Mouse (Mus musculus) liver, embryonic 13.5 days (tissue): ENCODE measurements around the gene Paxbp1. TPM values are rescaled to one million over a fixed set of nuclear protein-coding genes. Genes with fewer than 3 reads are reported as not detected.

Experiments used
- ATAC-seq: fragments of 200-750 bp; cut with Nextera tagmentation; 2 replicates; pipeline ENCODE4 v1.8.0; 2017; ENCODE audit warnings: low read depth, mild to moderate bottlenecking, moderate number of reproducible peaks, moderate library complexity
- DNase-seq: peaks from one replicate; pipeline ENCODE4 v3.0.0; 2022
- H3K27ac ChIP-seq: fragments of 300-500 bp; sonication (generic); 2 replicates; pipeline ENCODE4 v1.5.1; 2015; ENCODE audit warnings: moderate library complexity, mild to moderate bottlenecking, inconsistent platforms
- H3K27me3 ChIP-seq: fragments of 300-500 bp; sonication (generic); 2 replicates; pipeline ENCODE4 v1.6.1; 2015; ENCODE audit warnings: mild to moderate bottlenecking, inconsistent platforms
- H3K36me3 ChIP-seq: fragments of 300-500 bp; sonication (generic); 2 replicates; pipeline ENCODE4 v1.6.1; 2015; ENCODE audit warnings: mild to moderate bottlenecking, inconsistent platforms
- H3K4me1 ChIP-seq: fragments of 300-500 bp; sonication (generic); replicated peaks from 2 replicates; pipeline ENCODE4 v1.6.1; 2015; ENCODE audit warnings: inconsistent platforms
- H3K4me2 ChIP-seq: fragments of 300-500 bp; sonication (generic); 2 replicates; pipeline ENCODE4 v1.6.1; 2015; ENCODE audit warnings: inconsistent platforms, mild to moderate bottlenecking, moderate library complexity
- H3K4me3 ChIP-seq: fragments of 300-500 bp; sonication (generic); replicated peaks from 2 replicates; pipeline ENCODE4 v1.5.1; 2015; ENCODE audit warnings: mild to moderate bottlenecking, inconsistent platforms
- H3K9ac ChIP-seq: fragments of 300-500 bp; sonication (generic); 2 replicates; pipeline ENCODE4 v1.6.1; 2015; ENCODE audit warnings: mild to moderate bottlenecking, inconsistent platforms
- H3K9me3 ChIP-seq: fragments of 300-500 bp; sonication (generic); replicated peaks from 2 replicates; pipeline ENCODE4 v1.6.1; 2016; ENCODE audit warnings: inconsistent platforms
- WGBS: fragments of 180-500 bp; shearing (Covaris S2); methylation state at CpG from one replicate; pipeline ENCODE4 v1.1.7; 2015; ENCODE audit not compliant: insufficient replicate concordance; 5-methylcytosine and 5-hydroxymethylcytosine counted together
- polyA plus RNA-seq: library from polyadenylated mRNA; unstranded; fragments of >200 nt; fragmentation: Nextera tagmentation; extraction: Ambion mirVana; gene quantifications from 2 replicates; pipeline ENCODE4 v1.2.1, GENCODE M21; 2015

Paxbp1 gene
- polyA plus RNA-seq, 1 experiment from 2014 or later = 15.8 TPM

DNA sequence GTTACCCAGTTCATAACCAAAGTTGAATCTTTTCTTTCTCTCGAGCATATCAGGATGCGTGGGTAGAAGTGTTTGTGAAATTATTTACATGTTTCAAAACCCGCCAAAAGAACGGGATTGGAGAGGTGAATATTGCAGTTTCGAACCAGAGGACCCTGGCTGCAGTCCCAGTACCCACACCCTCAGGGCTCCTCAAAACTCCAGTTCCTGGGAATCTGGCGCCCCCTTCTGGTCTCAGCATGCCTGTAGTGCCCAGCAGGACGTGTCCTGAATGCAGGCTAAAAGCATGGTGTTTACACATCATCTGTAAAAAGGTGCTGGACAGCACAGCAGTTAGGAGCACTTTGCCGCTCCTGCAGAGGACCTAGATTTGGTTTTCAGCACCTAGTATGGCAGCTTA lies 1.2 kb upstream of the Paxbp1 start:
- no peak overlapping the region for H3K9ac ChIP-seq
- WGBS = 58% methylated on average over 8 of the region's 8 CpGs
- peak overlapping the region; percentile 89 for H3K4me2 ChIP-seq
- peaks cover 3% of the 10 kb centered on the region; the same call in 1 of the 2 replicates for H3K27me3 ChIP-seq
- peaks cover 11% of the 10 kb centered on the region for H3K36me3 ChIP-seq
- peak overlapping the region; percentile 99 for H3K4me3 ChIP-seq
- H3K4me1 ChIP-seq = peaks cover 32% of the 10 kb centered on the region
- peak overlapping the region; percentile 93; the same call in 1 of the 2 replicates for H3K27ac ChIP-seq
- ATAC-seq (no peak), DNase-seq (peak; percentile 48)
- no peaks in the 10 kb centered on the region for H3K9me3 ChIP-seq

DNA sequence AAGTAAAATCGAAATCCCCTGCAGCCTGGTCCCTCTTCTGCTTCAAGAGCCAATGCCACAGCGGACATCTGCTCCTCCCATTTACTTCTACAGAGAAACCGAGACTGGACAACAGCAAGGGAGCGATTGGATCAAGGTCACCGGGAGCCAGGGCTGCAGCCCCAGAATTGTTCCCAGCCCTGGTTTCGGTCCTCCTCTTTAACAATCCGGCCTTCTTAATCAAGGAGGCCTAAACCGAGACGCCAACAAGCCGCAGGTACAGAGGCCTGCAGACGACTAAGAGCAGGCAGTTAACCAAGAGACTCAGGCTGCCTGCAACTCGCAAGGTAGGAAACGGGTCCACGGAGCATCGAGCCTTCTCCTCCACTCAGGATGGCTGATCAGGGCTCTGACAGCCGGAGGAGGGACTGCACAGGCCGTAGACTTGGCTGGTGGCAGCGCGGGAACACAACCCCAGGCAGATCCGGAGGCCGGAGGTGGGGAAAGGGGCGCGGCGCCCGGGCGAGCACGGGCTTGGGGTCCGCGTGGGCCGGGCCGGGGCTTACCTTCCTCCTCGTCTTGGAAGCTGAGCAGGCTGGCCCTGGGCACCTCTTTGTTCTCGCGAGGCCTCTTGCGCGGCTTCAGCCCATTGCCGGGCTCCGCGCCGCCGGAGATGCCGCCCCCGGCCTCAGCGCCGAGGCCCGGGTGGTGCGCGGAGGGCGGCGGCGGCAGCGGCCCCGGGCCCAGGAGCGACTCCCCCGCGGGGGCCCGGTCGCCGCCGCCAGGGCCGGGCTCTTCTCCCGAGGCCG lies 688 bp downstream of the Paxbp1 start:
- peaks cover 34% of the 10 kb centered on the region for H3K4me1 ChIP-seq
- DNase-seq (peak; percentile 60), ATAC-seq (peak; percentile 47)
- H3K4me3 ChIP-seq = peak overlapping the region; percentile 99
- H3K27ac ChIP-seq = peak overlapping the region; percentile 91
- under 1% methylated on average over 50 of the region's 63 CpGs for WGBS
- peak overlapping the region; percentile 89 for H3K4me2 ChIP-seq
- peaks cover 29% of the 10 kb centered on the region for H3K36me3 ChIP-seq
- no peaks in the 10 kb centered on the region for H3K9me3 ChIP-seq
- H3K27me3 ChIP-seq = peaks cover 3% of the 10 kb centered on the region; the same call in 1 of the 2 replicates
- peak overlapping the region; percentile 97 for H3K9ac ChIP-seq

DNA sequence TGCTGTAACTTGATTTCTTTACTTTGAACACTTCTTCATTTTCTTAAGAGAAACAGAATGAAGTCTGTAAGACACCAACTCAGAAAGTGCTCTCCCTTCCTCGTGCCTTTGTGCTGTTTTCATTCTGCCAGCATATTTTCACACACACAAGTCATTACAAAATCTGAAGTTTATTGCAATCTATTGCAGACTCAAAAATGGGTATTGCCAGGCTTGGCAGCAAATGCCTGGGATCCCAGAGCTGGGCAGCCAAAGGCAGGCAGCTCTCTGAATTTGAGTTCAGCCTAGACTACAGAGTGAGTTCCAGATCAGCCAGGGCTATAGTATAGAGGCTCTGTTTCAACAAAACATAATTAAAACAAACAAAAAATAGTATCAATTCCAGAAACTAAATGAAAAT lies 1.7 kb downstream of the Paxbp1 start:
- DNase-seq (no peak), ATAC-seq (no peak)
- peaks cover 34% of the 10 kb centered on the region for H3K4me1 ChIP-seq
- H3K4me3 ChIP-seq = peak overlapping the region; percentile 99
- H3K27ac ChIP-seq = no peak overlapping the region; the same call in 1 of the 2 replicates
- peaks cover 39% of the 10 kb centered on the region for H3K36me3 ChIP-seq
- peak overlapping the region; percentile 89 for H3K4me2 ChIP-seq
- WGBS = 51% methylated on average over 1 of the region's 1 CpGs
- no peaks in the 10 kb centered on the region for H3K9me3 ChIP-seq
- peaks cover 3% of the 10 kb centered on the region; the same call in 1 of the 2 replicates for H3K27me3 ChIP-seq
- H3K9ac ChIP-seq = peak overlapping the region; percentile 97

DNA sequence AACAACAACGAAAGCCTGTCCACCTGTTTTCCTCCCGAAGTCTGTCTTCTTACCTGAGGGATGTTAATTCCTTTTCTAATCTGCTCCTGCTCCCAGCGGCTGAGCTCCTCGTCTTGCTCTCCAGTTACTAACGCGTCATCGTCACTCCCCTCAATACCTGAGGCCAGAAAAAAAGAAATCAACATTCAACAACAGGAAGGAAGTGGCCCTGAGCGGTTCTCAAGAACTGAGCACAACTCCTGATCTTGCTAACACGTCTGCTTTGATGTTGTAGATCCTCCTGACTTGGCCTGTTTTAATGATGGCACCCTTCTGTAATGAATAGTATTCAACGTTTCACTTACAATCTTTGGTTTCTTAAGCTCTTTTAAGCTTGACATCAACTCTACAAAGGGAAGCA lies 8.5 kb downstream of the Paxbp1 start:
- 84% methylated on average over 10 of the region's 10 CpGs for WGBS
- no peak overlapping the region for H3K9ac ChIP-seq
- no peaks in the 10 kb centered on the region for H3K9me3 ChIP-seq
- H3K27ac ChIP-seq = no peak overlapping the region
- DNase-seq (no peak), ATAC-seq (no peak)
- peaks cover 5% of the 10 kb centered on the region for H3K4me1 ChIP-seq
- H3K4me3 ChIP-seq = no peak overlapping the region
- no peak overlapping the region for H3K4me2 ChIP-seq
- no peaks in the 10 kb centered on the region for H3K27me3 ChIP-seq
- peaks cover 91% of the 10 kb centered on the region for H3K36me3 ChIP-seq

DNA sequence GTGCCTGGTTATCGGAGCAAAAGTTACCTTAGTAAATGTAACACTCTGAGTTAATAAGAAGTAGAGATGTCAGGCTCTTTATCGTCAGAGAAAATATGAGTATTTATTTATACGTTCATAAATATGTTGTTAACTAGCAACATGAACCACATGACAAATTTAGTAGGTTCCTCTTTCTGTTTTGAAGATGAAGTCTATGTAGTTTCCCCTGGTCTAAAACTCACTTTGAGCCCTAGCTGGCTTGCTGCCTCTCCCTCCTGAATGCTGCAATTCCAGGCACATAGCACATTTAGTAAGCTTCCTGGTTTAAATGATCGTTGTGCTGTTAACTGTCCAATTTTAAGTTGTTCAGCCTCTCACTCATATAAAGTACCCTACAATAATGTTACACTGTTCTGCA lies 13.6 kb downstream of the Paxbp1 start:
- DNase-seq = no peak
- Histone ChIP-seq H3K4me2 (no peak overlapping the region), H3K4me3 (no peak overlapping the region), H3K27me3 (no peaks in the 10 kb centered on the region), H3K36me3 (peaks cover 89% of the 10 kb centered on the region), H3K9ac (no peak overlapping the region), H3K9me3 (no peaks in the 10 kb centered on the region), H3K4me1 (no peaks in the 10 kb centered on the region), H3K27ac (no peak overlapping the region)
- WGBS = 87% methylated on average over 4 of the region's 4 CpGs
- ATAC-seq = no peak

DNA sequence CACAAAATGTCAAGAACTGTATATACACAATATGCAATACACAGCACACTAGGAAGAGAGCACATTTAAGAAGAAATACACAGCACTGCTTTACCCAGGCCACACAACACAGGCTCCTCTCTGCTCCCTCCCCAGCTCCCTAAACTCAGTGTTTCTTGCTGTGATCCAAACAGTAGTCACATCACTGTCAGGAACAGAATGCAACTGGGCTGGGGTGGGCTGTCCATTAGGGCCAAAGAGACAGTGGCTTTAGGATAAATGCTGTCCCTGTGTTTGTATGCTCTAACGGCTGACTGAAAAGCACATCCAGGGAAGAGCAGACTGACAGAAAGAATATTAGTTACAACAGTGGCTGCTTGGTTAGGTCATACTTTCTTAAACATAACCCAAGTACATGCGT lies 14.4 kb downstream of the Paxbp1 start:
- H3K9me3 ChIP-seq = no peaks in the 10 kb centered on the region
- no peak overlapping the region for H3K9ac ChIP-seq
- no peaks in the 10 kb centered on the region for H3K27me3 ChIP-seq
- H3K36me3 ChIP-seq = peaks cover 91% of the 10 kb centered on the region
- no peak overlapping the region for H3K4me3 ChIP-seq
- WGBS = 85% methylated on average over 2 of the region's 2 CpGs
- no peaks in the 10 kb centered on the region for H3K4me1 ChIP-seq
- ATAC-seq (no peak), DNase-seq (no peak)
- no peak overlapping the region for H3K4me2 ChIP-seq
- no peak overlapping the region for H3K27ac ChIP-seq

DNA sequence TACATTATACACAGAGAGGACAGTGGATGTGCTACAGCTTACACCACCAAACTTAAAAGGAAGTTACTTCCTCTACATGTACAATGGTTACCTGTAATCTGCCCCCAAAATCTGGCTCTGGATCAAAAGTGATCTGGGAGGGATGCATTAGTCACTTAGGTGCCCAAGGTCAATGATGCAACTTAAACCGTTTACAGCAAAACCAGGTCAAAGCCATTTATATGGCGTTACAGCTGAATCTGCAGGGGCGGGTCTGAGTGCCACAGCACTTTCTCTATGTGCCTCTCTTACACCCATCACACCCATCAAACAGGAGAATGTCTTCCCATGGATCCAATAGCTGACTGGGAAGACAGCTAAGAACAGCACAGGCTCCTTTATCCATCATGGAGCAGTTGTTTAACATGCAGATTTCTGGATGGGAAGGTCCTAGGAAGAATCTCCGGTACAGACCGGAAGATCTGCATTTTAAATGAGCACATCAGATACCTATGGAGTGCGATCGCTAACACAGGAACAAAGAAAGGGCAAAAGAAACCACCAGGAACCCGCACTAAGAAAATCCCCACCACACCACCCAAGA lies 15.1 kb downstream of the Paxbp1 start:
- WGBS = 90% methylated on average over 8 of the region's 8 CpGs
- H3K9ac ChIP-seq = no peak overlapping the region
- H3K4me3 ChIP-seq = no peak overlapping the region
- no peaks in the 10 kb centered on the region for H3K4me1 ChIP-seq
- H3K27ac ChIP-seq = no peak overlapping the region
- peaks cover 91% of the 10 kb centered on the region for H3K36me3 ChIP-seq
- H3K4me2 ChIP-seq = no peak overlapping the region
- H3K9me3 ChIP-seq = no peaks in the 10 kb centered on the region
- H3K27me3 ChIP-seq = no peaks in the 10 kb centered on the region
- no peak for ATAC-seq
- DNase-seq = no peak

DNA sequence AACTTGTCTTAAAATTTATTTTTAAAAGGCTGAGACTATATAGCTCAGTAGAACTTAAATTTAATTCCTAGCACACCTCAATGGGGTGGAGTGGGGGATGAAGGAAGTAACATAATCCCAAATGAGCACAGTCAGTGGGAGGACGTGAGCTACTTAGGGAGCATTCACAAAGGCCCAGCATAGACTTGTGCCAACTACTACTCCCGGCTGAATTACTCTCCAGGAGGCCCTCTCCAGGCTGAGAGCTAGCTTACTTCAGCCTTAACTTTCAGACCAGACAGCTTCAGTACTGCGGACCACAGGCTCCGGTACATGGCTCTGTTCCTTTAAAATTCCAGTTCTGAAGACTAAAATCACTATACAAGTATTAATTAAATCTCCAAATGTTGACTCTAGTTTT lies 18.1 kb downstream of the Paxbp1 start:
- WGBS = 90% methylated on average over 4 of the region's 4 CpGs
- H3K4me3 ChIP-seq = no peak overlapping the region
- ATAC-seq = no peak
- no peak for DNase-seq
- H3K27ac ChIP-seq = no peak overlapping the region
- no peaks in the 10 kb centered on the region for H3K27me3 ChIP-seq
- H3K4me2 ChIP-seq = no peak overlapping the region
- no peak overlapping the region for H3K9ac ChIP-seq
- peaks cover 90% of the 10 kb centered on the region for H3K36me3 ChIP-seq
- H3K4me1 ChIP-seq = no peaks in the 10 kb centered on the region
- H3K9me3 ChIP-seq = peaks cover 3% of the 10 kb centered on the region; the same call in 1 of the 2 replicates

DNA sequence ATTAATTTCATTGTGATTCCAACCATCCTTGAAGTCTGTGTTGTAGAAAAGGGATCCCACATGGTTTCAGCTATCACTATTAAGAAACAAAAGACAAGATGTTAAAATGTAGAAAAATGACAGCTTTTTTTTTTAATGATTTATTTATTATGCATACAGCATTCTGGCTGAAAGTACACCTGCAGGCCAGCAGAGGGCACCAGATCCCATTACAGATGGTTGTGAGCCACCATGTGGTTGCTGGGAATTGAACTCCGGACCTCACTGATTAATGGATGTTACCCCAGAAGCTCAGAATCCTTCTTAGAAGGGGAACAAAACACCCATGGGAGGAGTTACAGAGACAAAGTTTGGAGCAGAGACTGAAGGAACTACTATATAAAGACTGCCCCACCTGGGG lies 21.0 kb downstream of the Paxbp1 start:
- no peak overlapping the region for H3K4me2 ChIP-seq
- H3K9me3 ChIP-seq = peaks cover 3% of the 10 kb centered on the region; the same call in 1 of the 2 replicates
- no peak for DNase-seq
- ATAC-seq = no peak
- 89% methylated on average over 1 of the region's 1 CpGs for WGBS
- peaks cover 95% of the 10 kb centered on the region for H3K36me3 ChIP-seq
- no peaks in the 10 kb centered on the region for H3K27me3 ChIP-seq
- H3K4me3 ChIP-seq = no peak overlapping the region
- H3K27ac ChIP-seq = no peak overlapping the region
- H3K9ac ChIP-seq = no peak overlapping the region
- no peaks in the 10 kb centered on the region for H3K4me1 ChIP-seq

DNA sequence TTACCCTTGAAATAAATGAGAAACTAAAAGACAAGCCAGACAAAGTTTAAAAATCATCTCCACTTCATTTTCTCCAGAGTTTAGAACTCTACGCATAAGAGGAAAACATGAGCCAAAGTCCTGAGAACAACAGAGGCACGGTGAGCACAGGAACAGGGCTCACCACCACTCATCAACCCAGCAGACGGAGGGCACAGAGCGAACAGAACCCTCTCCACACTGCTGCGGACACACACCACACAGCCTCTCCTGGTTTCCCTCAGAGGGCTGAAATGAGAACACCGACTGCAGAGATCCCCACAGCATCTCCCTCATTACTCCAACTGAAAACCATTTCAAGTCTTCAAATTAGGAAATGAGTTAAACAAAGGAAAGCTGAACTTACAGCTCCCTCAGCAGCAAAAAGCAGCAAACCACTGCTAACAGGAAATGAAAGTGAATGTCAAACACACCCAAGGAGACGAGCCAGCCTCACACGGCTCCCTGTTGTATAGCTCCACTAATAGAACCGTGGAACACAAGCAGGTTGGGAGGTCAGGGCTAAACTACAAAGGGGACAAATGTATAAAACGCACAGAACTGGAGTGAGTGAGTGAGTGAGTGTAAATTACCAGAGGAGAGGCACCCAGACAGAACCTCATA lies 23.4 kb downstream of the Paxbp1 start:
- H3K9me3 ChIP-seq = peaks cover 3% of the 10 kb centered on the region; the same call in 1 of the 2 replicates
- DNase-seq (no peak), ATAC-seq (no peak)
- H3K27ac ChIP-seq = no peak overlapping the region
- WGBS = 85% methylated on average over 10 of the region's 10 CpGs
- no peak overlapping the region for H3K4me2 ChIP-seq
- peaks cover 90% of the 10 kb centered on the region for H3K36me3 ChIP-seq
- H3K4me3 ChIP-seq = no peak overlapping the region
- H3K27me3 ChIP-seq = no peaks in the 10 kb centered on the region
- no peaks in the 10 kb centered on the region for H3K4me1 ChIP-seq
- H3K9ac ChIP-seq = no peak overlapping the region

DNA sequence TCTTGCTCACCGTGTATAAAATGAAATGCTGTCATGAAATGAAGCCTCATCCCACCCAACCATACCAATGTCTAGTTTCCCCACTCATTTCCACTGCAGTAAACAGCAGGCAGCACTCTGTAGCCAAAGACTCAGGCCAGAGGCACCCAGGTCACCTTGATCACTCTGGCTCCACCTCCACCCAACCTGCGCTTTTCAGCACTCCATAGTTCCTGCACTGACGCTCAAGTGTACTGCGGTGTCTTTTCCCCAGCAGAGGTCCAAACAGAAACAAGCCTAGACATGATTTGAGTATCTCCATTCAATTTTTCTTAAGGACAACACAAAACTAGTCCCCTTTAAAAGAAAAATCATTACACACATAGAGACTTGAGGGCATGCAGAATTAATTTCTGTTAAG lies 24.9 kb downstream of the Paxbp1 start:
- H3K36me3 ChIP-seq = peaks cover 88% of the 10 kb centered on the region
- no peak overlapping the region for H3K4me3 ChIP-seq

More for the DNA sequence above, 24.9 kb downstream of the Paxbp1 start:
- 92% methylated on average over 4 of the region's 4 CpGs for WGBS
- H3K9ac ChIP-seq = no peak overlapping the region
- ATAC-seq = no peak
- no peak for DNase-seq
- H3K9me3 ChIP-seq = peaks cover 3% of the 10 kb centered on the region; the same call in 1 of the 2 replicates
- H3K4me2 ChIP-seq = no peak overlapping the region
- no peak overlapping the region for H3K27ac ChIP-seq
- H3K4me1 ChIP-seq = no peaks in the 10 kb centered on the region
- H3K27me3 ChIP-seq = no peaks in the 10 kb centered on the region
